Mouse (Mus musculus): ENCODE data around the gene Acsbg2. TPM values are rescaled to one million over a fixed set of nuclear protein-coding genes. Genes with fewer than 3 reads are reported as not detected.

Acsbg2 gene
- total RNA-seq, 2 experiments from 2014 or later, result not detected

DNA sequence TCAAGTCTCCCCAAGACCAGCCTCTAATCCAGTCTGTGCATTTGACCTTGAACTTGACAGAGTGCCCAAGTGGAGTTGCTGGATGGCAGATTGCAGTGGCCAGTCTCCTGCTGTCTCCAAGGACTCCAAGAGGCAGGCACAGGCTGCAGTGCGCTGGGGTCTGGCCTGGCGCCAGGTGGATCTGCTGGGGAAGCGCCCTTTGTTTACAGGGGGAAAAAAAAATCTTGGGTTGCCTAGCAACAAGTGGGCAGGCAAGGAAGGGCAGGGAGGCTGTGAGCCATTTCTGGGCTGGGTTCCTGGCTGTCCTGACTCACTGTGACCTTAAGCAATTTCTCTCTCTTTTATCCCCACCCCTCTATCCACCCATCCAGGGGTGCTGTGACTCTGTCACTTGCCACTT lies 64.0 kb downstream of the Acsbg2 start:
- peak; percentile 93 for DNase-seq
- Histone ChIP-seq H3K27ac (peak overlapping the region; percentile 71), H3K4me3 (no peak overlapping the region)
- intact Hi-C loops (cut with DNase I), result loop anchor here (1.0 to 2.0 kb wide), 2 partner anchors 21 to 48 kb away; partner anchors contain the start of gene Rfx2
- no peak for TF ChIP-seq CTCF (IDR thresholded peaks at IDR 0.05)

DNA sequence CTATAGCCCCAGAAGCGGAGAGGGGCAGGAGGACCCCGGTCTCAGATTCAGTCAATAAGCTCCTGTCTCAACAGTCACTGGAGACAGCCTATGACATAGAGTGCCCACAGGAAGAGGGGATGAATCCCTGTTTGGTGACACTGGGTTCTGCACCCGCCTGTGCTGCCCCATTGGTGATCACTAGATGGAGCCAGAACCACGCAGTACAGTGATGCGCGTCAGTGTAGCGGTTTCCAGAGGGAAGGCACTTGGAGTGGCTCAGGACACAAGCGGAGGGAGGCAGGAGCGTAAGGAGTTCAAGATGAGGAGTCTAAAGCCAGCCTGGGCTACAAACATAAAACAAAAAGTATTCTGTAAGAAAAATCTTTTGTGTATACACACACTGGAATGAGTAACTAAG lies 65.7 kb downstream of the Acsbg2 start:
- DNase-seq, result peak; percentile 80
- intact Hi-C loops (cut with DNase I), result loop anchor here (2.0 to 5.0 kb wide), 2 partner anchors 142 to 359 kb away; no protein-coding TSS in a partner anchor
- H3K27ac ChIP-seq, result no peak overlapping the region
- peak; percentile 99; the same call in 1 of the 2 replicates for TF ChIP-seq CTCF (IDR thresholded peaks at IDR 0.05)
- H3K4me3 ChIP-seq, result no peak overlapping the region

DNA sequence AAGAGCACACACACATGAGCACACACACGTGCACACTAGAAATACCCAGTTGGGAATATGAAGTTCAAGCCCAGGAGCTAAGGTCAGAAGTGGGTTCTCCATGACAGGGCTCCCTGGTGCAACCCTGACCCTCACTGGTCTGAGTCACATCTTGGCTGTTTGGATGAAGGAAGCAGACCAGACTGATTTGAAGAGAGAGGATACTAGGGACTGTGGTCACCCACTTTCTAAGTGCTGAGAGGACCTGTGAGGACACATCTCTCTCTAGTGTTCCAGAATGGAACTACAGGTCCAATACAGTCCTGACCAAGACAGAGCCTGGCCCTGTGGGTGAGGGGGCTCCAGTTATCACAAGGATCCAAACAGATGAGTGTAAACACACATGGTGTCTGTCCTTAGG lies 68.5 kb downstream of the Acsbg2 start:
- no peak overlapping the region for H3K27ac ChIP-seq
- intact Hi-C loops (cut with DNase I), result loop anchor here (5.0 kb wide), 1 partner anchor 362 kb away; no protein-coding TSS in a partner anchor
- DNase-seq, result no peak
- H3K4me3 ChIP-seq, result no peak overlapping the region
- TF ChIP-seq CTCF (IDR thresholded peaks at IDR 0.05), result no peak

DNA sequence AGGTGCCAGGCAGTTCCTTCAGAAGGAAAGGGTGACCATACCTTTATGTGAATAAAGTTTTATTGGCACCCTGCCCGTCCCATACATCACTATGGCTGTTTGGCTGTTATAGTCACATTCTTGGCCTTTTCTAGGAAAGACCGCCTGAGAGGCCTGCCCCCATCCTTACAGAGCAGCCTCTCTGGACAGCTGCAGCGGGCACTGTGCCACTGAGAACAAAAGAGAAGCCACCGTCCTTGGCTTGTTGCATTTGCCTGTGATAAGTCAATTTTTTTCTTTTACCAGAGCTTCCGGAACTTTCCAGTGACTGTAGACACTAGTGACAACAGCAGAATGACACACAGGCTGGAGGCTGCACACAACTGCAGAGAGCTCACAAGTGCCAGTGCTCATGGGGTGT lies 69.3 kb downstream of the Acsbg2 start:
- Histone ChIP-seq H3K4me3 (no peak overlapping the region), H3K27ac (no peak overlapping the region)
- TF ChIP-seq CTCF (IDR thresholded peaks at IDR 0.05), result no peak
- no peak for DNase-seq
- intact Hi-C loops (cut with DNase I), result loop anchor here (5.0 kb wide), 1 partner anchor 362 kb away; no protein-coding TSS in a partner anchor

DNA sequence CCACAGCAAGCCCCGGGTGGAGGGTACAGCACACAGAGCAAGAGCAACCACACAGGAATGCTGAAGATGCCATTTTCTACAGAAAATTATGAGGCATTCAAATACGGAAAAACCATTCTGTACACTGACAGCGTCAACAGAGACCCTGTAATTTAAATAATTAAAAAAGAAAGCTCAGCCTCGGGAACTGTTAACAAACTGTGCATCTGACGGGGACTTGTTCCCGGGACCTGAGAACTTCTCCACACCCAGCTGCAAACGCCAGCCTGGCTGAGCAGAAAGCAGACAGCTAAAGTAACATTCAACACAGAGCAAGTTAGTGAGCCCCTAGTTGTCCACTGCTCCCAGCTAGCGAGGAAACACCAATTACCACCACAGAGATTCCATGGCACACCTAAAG lies 72.2 kb downstream of the Acsbg2 start:
- Histone ChIP-seq H3K27ac (no peak overlapping the region), H3K4me3 (no peak overlapping the region)
- DNase-seq, result no peak
- intact Hi-C loops (cut with DNase I), result no loop called here
- TF ChIP-seq CTCF (IDR thresholded peaks at IDR 0.05), result no peak

DNA sequence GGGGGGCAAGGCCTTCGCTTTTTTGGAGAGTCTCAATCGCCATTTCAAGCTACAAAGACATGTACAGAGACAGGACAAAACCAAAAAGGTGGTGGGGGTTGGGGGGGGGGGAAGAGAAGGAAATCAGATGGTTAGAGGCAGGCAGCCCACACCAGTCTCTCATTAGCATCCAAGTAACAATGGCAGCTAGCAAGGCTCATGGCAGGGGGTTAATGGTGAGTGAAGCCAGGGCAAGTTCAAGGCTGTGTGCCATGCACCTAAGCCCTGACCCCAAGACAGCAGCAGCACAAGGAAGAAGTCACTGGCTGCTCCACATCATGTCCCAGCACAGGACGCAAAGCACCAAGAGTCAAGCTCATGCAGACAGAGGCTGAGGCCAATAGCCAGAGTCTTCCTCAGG lies 75.0 kb downstream of the Acsbg2 start:
- no peak for TF ChIP-seq CTCF (IDR thresholded peaks at IDR 0.05)
- intact Hi-C loops (cut with DNase I), result no loop called here
- DNase-seq, result no peak
- no peak overlapping the region for H3K4me3 ChIP-seq
- no peak overlapping the region for H3K27ac ChIP-seq

DNA sequence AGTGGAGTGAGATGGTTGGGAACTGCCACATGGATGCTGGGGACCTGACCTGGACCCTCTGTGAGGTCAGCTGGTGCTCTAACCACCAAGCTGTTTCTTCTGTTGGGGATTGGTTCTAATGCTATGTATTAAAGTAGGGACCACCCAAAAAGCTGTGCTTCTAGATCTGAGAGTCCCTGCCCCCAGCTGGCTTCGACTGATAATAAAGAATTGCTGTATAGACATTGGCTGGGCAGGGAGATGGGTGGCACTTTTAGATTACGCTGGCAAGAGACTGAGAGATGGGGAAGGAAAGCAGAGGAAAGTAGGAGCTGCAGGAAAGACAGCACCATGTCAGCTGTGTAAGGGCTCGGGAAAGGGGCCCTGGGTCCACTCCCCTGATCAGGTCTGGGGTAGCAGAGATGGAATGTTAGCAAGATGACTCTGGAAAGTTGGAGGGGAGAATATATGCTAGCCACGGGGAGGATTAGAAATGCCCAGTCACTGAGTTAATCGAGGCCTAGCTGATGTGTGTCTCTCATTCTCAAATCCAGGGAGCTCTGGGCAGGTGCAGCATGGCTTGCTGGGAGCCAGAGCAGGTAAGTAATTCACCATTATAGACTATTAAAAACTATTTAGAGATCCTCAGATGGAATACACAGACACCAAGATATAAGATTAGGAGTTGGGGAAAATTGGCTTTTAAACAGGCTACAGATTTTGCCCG lies 80.5 kb downstream of the Acsbg2 start:
- Histone ChIP-seq H3K27ac (no peak overlapping the region), H3K4me3 (no peak overlapping the region)
- intact Hi-C loops (cut with DNase I), result no loop called here
- TF ChIP-seq CTCF (IDR thresholded peaks at IDR 0.05), result no peak
- DNase-seq, result no peak

Other genes with a start within 250 kb of the Acsbg2 start
- gene Lonp1, start 247.6 kb downstream of the Acsbg2 start, total RNA-seq (2021), result 10 to 100 TPM; 60.4 to 71.8 TPM
- under 1 TPM in 1 of 2 experiments, not detected in 1; 0.11 TPM for gene Catsperd, start 246.3 kb downstream of the Acsbg2 start, total RNA-seq (2021)
- gene Ranbp3, start 201.2 kb downstream of the Acsbg2 start, total RNA-seq (2021), result 10 to 100 TPM; 39.2 to 41.3 TPM
- gene Ndufa11, start 156.7 kb downstream of the Acsbg2 start, total RNA-seq (2021), result 100 to 1,000 TPM; 390 to 523 TPM
- gene Vmac, start 156.4 kb downstream of the Acsbg2 start, total RNA-seq (2021), result 1 to 10 TPM; 1.7 to 2.6 TPM
- 1 to 10 TPM; 3.1 to 3.7 TPM for gene Nrtn, start 116.9 kb downstream of the Acsbg2 start, total RNA-seq (2021)
- gene Dus3l, start 109.7 kb downstream of the Acsbg2 start, total RNA-seq (2021), result 10 to 100 TPM; 16.3 to 17.6 TPM
- gene Prr22, start 104.2 kb downstream of the Acsbg2 start, total RNA-seq (2021), result under 1 TPM; 0.14 to 0.36 TPM
- gene Rfx2, start 43.4 kb downstream of the Acsbg2 start, total RNA-seq (2021), result 1 to 10 TPM; 2.0 to 2.8 TPM
- not detected for gene 1700061G19Rik, start 1.0 kb upstream of the Acsbg2 start, total RNA-seq (2021)
- gene Mllt1, start 61.0 kb upstream of the Acsbg2 start, total RNA-seq (2021), result 10 to 100 TPM; 20.3 to 21.2 TPM
- not detected for gene Acer1, start 107.7 kb upstream of the Acsbg2 start, total RNA-seq (2021)
- 10 to 100 TPM; 33.8 to 40.7 TPM for gene Clpp, start 115.9 kb upstream of the Acsbg2 start, total RNA-seq (2021)
- 10 to 100 TPM; 21.8 to 30.4 TPM for gene Alkbh7, start 122.9 kb upstream of the Acsbg2 start, total RNA-seq (2021)
- not detected for gene Pspn, start 125.6 kb upstream of the Acsbg2 start, total RNA-seq (2021)
- gene Gtf2f1, start 136.8 kb upstream of the Acsbg2 start, total RNA-seq (2021), result 10 to 100 TPM; 15.4 to 17.9 TPM
- not detected for gene Gm17949, start 137.0 kb upstream of the Acsbg2 start, total RNA-seq (2021)
- gene Khsrp, start 157.1 kb upstream of the Acsbg2 start, total RNA-seq (2021), result 10 to 100 TPM; 26.6 to 30.5 TPM
- not detected for gene Slc25a41, start 167.2 kb upstream of the Acsbg2 start, total RNA-seq (2021)
- not detected for gene Crb3, start 184.7 kb upstream of the Acsbg2 start, total RNA-seq (2021)
- 10 to 100 TPM; 34.4 to 52.2 TPM for gene Slc25a23, start 185.4 kb upstream of the Acsbg2 start, total RNA-seq (2021)
- gene Dennd1c, start 204.1 kb upstream of the Acsbg2 start, total RNA-seq (2021), result under 1 TPM; 0.22 to 0.56 TPM
- 1 to 10 TPM in 1 of 2 experiments, under 1 TPM in 1; 0.64 to 1.7 TPM for gene Tubb4a, start 213.3 kb upstream of the Acsbg2 start, total RNA-seq (2021)
- under 1 TPM; 0.47 to 0.61 TPM for gene Tnfsf9, start 230.9 kb upstream of the Acsbg2 start, total RNA-seq (2021)

Measured in gastrocnemius, adult 2 months (tissue).